Mouse (Mus musculus) liver, postnatal 0 days (tissue): ENCODE results near the gene Nedd9.

Experiments
- CTCF ChIP-seq: sonication (generic); IDR thresholded peaks from 2 replicates; pipeline ENCODE4 v1.5.1; 2016; ENCODE audit warnings: antibody characterized with exemption, low read depth
- EP300 ChIP-seq: IDR thresholded peaks from 2 replicates; pipeline ENCODE4 v1.6.1; 2016; ENCODE audit warnings: antibody characterized with exemption, low read depth, mild to moderate bottlenecking

DNA sequence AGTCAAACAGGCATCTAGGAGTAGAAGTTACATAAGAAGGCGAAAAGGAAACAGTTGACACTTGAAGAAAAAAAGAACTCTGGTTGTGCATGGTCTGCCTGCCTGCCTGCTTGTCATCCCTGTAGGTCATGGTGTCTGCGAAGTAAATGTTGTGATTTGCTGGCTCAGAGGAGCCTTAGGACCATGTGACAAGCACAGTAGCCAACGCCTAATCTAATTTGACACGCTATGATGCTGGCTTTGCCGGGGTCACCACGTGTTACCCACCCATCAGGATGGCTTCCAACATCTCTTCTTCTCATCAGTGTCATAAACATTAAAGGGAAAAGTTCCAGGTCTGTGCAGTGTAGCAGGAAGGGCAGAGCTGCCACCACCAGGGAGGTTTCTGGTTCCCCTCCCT lies 111.5 kb downstream of the Nedd9 start:
- no peak for TF ChIP-seq EP300
- no peak for TF ChIP-seq CTCF
